17 mouse cellular contexts compared by ENCODE assay signal in genomic region chr10:61544863-61545240, GRCm38 (mm10). TPM values are rescaled to one million over a fixed set of nuclear protein-coding genes. Genes with fewer than 3 reads are reported as not detected.
A peak's percentile ranks its signal among the peaks of the same experiment; 100 is the strongest.
DNase-seq lines count a peak whose midpoint lies in the region; ATAC-seq and TF ChIP-seq lines count a peak whose summit lies in the region.
"Had no signal": no experiment of that assay in that cellular context is flagged by ENCODE, and none has a peak within 500 bp of the region (broad histone marks: within the 10 kb centered on the region; RNA-seq: fewer than 3 reads in every experiment).

No protein-coding gene starts in this region.

- H3K4me2 ChIP-seq in heart, embryonic 13.5 days: 0 out of 2 replicates have a peak overlapping the region, but pooled peaks have one; percentile 8
- H3K4me2 ChIP-seq in lung, postnatal 0 days (replicated peaks; ENCODE audit: low read depth, low read length): no peak overlapping the region
- H3K4me2 ChIP-seq in intestine, postnatal 0 days (replicated peaks; ENCODE audit: low read depth): peak overlapping the region; percentile 48
- peak overlapping the region; percentile 48; the same call in 1 of the 2 replicates for H3K4me2 ChIP-seq in liver, postnatal 0 days (ENCODE audit: low read depth, low read length)
- H3K4me2 ChIP-seq: embryonic facial prominence, embryonic 15.5 days; hindbrain, embryonic 12.5 days had no signal

- no peak for TF ChIP-seq EP300 in lung, postnatal 0 days (IDR thresholded peaks at IDR 0.05)
- no peak for TF ChIP-seq EP300 in liver, postnatal 0 days (IDR thresholded peaks at IDR 0.05; ENCODE audit: low read depth)

- H3K4me1 ChIP-seq in heart, embryonic 13.5 days: peaks cover 21% of the 10 kb centered on the region
- H3K4me1 ChIP-seq in lung, postnatal 0 days (ENCODE audit: insufficient read depth, low read depth, low read length): no peaks in the 10 kb centered on the region
- H3K4me1 ChIP-seq in intestine, postnatal 0 days (replicated peaks; ENCODE audit: control insufficient read depth, insufficient read depth, low read length): no peaks in the 10 kb centered on the region
- H3K4me1 ChIP-seq in liver, postnatal 0 days (ENCODE audit: insufficient read depth): peaks cover 16% of the 10 kb centered on the region

- no peaks in the 10 kb centered on the region for H3K36me3 ChIP-seq in heart, embryonic 13.5 days
- no peaks in the 10 kb centered on the region for H3K36me3 ChIP-seq in lung, postnatal 0 days (ENCODE audit: insufficient read depth, low read length)
- no peaks in the 10 kb centered on the region for H3K36me3 ChIP-seq in intestine, postnatal 0 days (ENCODE audit: control insufficient read depth, insufficient read depth)
- no peaks in the 10 kb centered on the region for H3K36me3 ChIP-seq in liver, postnatal 0 days (replicated peaks; ENCODE audit: insufficient read depth, low read length)
- H3K36me3 ChIP-seq: embryonic facial prominence, embryonic 15.5 days; hindbrain, embryonic 12.5 days had no signal

- H3K4me3 ChIP-seq in heart, embryonic 13.5 days: no peak overlapping the region
- H3K4me3 ChIP-seq in lung, postnatal 0 days (ENCODE audit: low read depth, low read length): no peak overlapping the region
- H3K4me3 ChIP-seq in intestine, postnatal 0 days (ENCODE audit: low read depth, low read length): no peak overlapping the region
- no peak overlapping the region for H3K4me3 ChIP-seq in liver, postnatal 0 days (ENCODE audit: low read depth, low read length)
- H3K4me3 ChIP-seq: embryonic facial prominence, embryonic 15.5 days; hindbrain, embryonic 12.5 days had no signal

- no peak overlapping the region for H3K27ac ChIP-seq in heart, embryonic 13.5 days (replicated peaks)
- 0 out of 2 replicates have a peak overlapping the region, but pooled peaks have one; percentile 38 for H3K27ac ChIP-seq in lung, postnatal 0 days (ENCODE audit: low read length)
- H3K27ac ChIP-seq in intestine, postnatal 0 days (ENCODE audit: low read depth, low read length): no peak overlapping the region
- H3K27ac ChIP-seq in liver, postnatal 0 days (ENCODE audit: low read depth): no peak overlapping the region
- H3K27ac ChIP-seq: embryonic facial prominence, embryonic 15.5 days; hindbrain, embryonic 12.5 days had no signal

- H3K27me3 ChIP-seq in heart, embryonic 13.5 days (replicated peaks): no peaks in the 10 kb centered on the region
- no peaks in the 10 kb centered on the region for H3K27me3 ChIP-seq in lung, postnatal 0 days (replicated peaks; ENCODE audit: insufficient read depth, low read length)
- H3K27me3 ChIP-seq in intestine, postnatal 0 days (replicated peaks; ENCODE audit: control insufficient read depth, insufficient read depth, low read length): no peaks in the 10 kb centered on the region
- no peaks in the 10 kb centered on the region for H3K27me3 ChIP-seq in liver, postnatal 0 days (ENCODE audit: insufficient read depth, low read length)
- H3K27me3 ChIP-seq: embryonic facial prominence, embryonic 15.5 days; hindbrain, embryonic 12.5 days had no signal

- no peak overlapping the region for H3K9ac ChIP-seq in heart, embryonic 13.5 days
- H3K9ac ChIP-seq in lung, postnatal 0 days (replicated peaks; ENCODE audit: low read depth): no peak overlapping the region
- H3K9ac ChIP-seq in intestine, postnatal 0 days (ENCODE audit: low read depth, low read length): no peak overlapping the region
- no peak overlapping the region for H3K9ac ChIP-seq in liver, postnatal 0 days (replicated peaks)
- H3K9ac ChIP-seq: embryonic facial prominence, embryonic 15.5 days; hindbrain, embryonic 12.5 days had no signal

- DNase-seq in heart, adult 18-20 months: no peak
- no peak for DNase-seq in lung, postnatal 0 days (ENCODE audit: low spot score)
- no peak for DNase-seq in lung, adult 18-20 months
- no peak for DNase-seq in liver, postnatal 0 days
- DNase-seq in layer of hippocampus, adult 8-10 months (ENCODE audit: low spot score in 2 of 2): no peak
- no peak for DNase-seq in adrenal gland, postnatal 14 days
- DNase-seq: cerebellum, adult 2 months; kidney, adult 8-10 months; left cerebral cortex, postnatal 4 days; thymus, postnatal 25 days had no signal

- ATAC-seq in heart, embryonic 13.5 days (ENCODE audit: extremely low read depth, insufficient number of reproducible peaks, low FRiP score, low TSS enrichment): no peak
- peak; percentile 25 for ATAC-seq in lung, postnatal 0 days
- ATAC-seq in intestine, postnatal 0 days: peak; percentile 41; the same call in 1 of the 2 replicates
- peak; percentile 7; the same call in 1 of the 2 replicates for ATAC-seq in liver, postnatal 0 days

- WGBS in heart, embryonic 13.5 days: 58% methylated on average over 9 of the region's 9 CpGs
- WGBS in lung, postnatal 0 days: 41% methylated on average over 9 of the region's 9 CpGs
- 35% methylated on average over 9 of the region's 9 CpGs for WGBS in intestine, postnatal 0 days
- WGBS in liver, postnatal 0 days (ENCODE audit: insufficient replicate concordance): 71% methylated on average over 9 of the region's 9 CpGs

- H3K9me3 ChIP-seq in heart, embryonic 13.5 days: no peaks in the 10 kb centered on the region
- no peaks in the 10 kb centered on the region for H3K9me3 ChIP-seq in lung, postnatal 0 days (ENCODE audit: low read length)
- no peaks in the 10 kb centered on the region for H3K9me3 ChIP-seq in intestine, postnatal 0 days (ENCODE audit: control insufficient read depth)
- no peaks in the 10 kb centered on the region for H3K9me3 ChIP-seq in liver, postnatal 0 days (ENCODE audit: low read length)
- H3K9me3 ChIP-seq: embryonic facial prominence, embryonic 15.5 days; hindbrain, embryonic 12.5 days had no signal

- TF ChIP-seq CTCF in lung, postnatal 0 days (IDR thresholded peaks at IDR 0.05): no peak
- TF ChIP-seq CTCF in intestine, postnatal 0 days (IDR thresholded peaks at IDR 0.05; ENCODE audit: low read depth): no peak
- TF ChIP-seq CTCF in liver, postnatal 0 days (IDR thresholded peaks at IDR 0.05; ENCODE audit: low read depth): no peak

RNA-seq across cellular contexts. Expression of gene Npffr1, which starts 50.4 kb away (rescaled TPM):
- 0.05 and 0.08 TPM in 2 replicates for polyA plus RNA-seq in heart, embryonic 13.5 days (2015; fragmentation: Nextera tagmentation; extraction: Ambion mirVana)
- under 1 TPM in 1 of 2 experiments, not detected in 1; 0.08 TPM for total RNA-seq in heart, adult 18-20 months (2021)
- polyA plus RNA-seq in lung, postnatal 0 days (2015; fragmentation: Nextera tagmentation; extraction: Ambion mirVana): 0.19 and 0.54 TPM in 2 replicates
- 0.16 and 0.17 TPM in 2 replicates for polyA plus RNA-seq in intestine, postnatal 0 days (2015; fragmentation: Nextera tagmentation; extraction: Ambion mirVana)
- not detected in 2 replicates for polyA plus RNA-seq in liver, postnatal 0 days (2015; fragmentation: Nextera tagmentation; extraction: Ambion mirVana)
- total RNA-seq in layer of hippocampus, adult 8-10 months (2022): 1 to 10 TPM; 3.4 to 4.2 (median 3.6) TPM
- total RNA-seq in adrenal gland, postnatal 14 days (2021): 0.34 and 0.59 TPM in 2 replicates
- total RNA-seq: gastrocnemius, adult 8-10 months; monocyte, adult 5-6 weeks had no signal
- polyA plus RNA-seq: embryonic facial prominence, embryonic 15.5 days; small intestine, adult 2 months had no signal
